In the genomic region with DNA sequence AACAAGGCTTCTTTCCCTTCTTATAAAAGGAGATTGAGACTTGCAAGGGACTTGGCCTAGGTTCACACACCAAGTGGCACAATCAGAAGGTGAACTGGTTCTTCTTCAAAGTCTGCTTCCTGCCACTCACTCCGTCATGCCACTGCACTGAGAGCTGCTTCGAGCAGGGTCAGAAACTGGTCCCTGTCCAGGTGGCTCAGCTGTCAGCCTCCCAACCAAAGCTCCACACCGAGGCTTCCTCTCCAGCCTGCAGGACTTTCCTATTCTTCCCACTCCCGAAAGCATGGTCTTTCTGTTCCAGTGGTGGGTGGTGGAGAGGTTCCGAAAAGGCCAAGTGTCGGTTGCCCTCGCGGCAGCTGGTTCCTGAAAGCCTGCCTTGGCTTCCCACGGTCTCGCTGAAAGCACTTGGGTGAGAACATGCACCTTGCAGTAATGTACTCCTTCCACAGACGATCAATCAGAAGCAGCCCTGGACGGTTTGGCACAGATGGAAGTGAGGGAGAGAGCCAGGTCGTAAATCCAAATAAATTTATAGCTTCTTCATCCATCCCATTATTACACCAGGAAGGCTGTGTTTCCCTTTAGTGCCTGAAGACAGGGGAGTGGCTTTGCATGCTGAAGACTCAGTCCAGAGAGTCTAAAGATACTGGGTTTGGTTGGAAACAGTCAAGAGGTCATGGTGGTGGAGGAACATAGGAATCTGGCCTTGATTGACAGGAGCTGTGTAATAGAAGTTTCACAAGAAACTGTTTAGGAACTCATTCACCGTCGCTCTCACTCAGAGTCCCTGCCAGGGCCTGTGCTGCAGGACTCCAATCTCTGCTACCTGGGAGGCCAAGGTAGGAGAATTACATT, we compare ENCODE assay signal across 22 mouse cellular contexts.
DNase-seq lines count a peak whose midpoint lies in the region; ATAC-seq and TF ChIP-seq lines count a peak whose summit lies in the region.
"Had no signal": no experiment of that assay in that cellular context is flagged by ENCODE, and none has a peak within 500 bp of the region (broad histone marks: within the 10 kb centered on the region; RNA-seq: fewer than 3 reads in every experiment).

No protein-coding gene starts in this region.

- ATAC-seq in kidney, embryonic 14.5 days (ENCODE audit: low FRiP score, low TSS enrichment): no peak
- ATAC-seq in kidney, postnatal 0 days (replicated peaks; ENCODE audit: low FRiP score, low read depth): no peak
- ATAC-seq: activated CD4-positive, CD25-positive, alpha-beta regulatory T cell, adult 4 months; forebrain, embryonic 16.5 days; Patski had no signal

- H3K9me3 ChIP-seq in kidney, embryonic 14.5 days (ENCODE audit: control insufficient read depth, low read length): no peaks in the 10 kb centered on the region
- no peaks in the 10 kb centered on the region for H3K9me3 ChIP-seq in kidney, postnatal 0 days (replicated peaks; ENCODE audit: low read length)
- H3K9me3 ChIP-seq: embryonic facial prominence, embryonic 15.5 days; forebrain, embryonic 12.5 days; heart, embryonic 15.5 days; hindbrain, embryonic 10.5 days had no signal

- H3K4me3 ChIP-seq in kidney, adult 2 months (ENCODE audit: insufficient read depth, low read depth, low read length): no peak overlapping the region
- no peak overlapping the region for H3K4me3 ChIP-seq in kidney, embryonic 14.5 days (ENCODE audit: low read length)
- H3K4me3 ChIP-seq in kidney, postnatal 0 days (replicated peaks; ENCODE audit: low read depth, low read length): no peak overlapping the region
- H3K4me3 ChIP-seq: embryonic facial prominence, embryonic 15.5 days; forebrain, embryonic 12.5 days; heart, adult 2 months; heart, embryonic 15.5 days; hindbrain, embryonic 10.5 days had no signal

- DNase-seq in kidney, adult 2 months: peak; percentile 41
- DNase-seq in gonadal fat pad, adult 2 months (ENCODE audit: low read depth): peak; percentile 98
- DNase-seq in kidney, postnatal 0 days (ENCODE audit: low spot score): peak; percentile 34
- peak; percentile 15 to 20 for DNase-seq in kidney, postnatal 36 days
- DNase-seq in adipocyte (ENCODE audit: low spot score): no peak
- DNase-seq in spleen, postnatal 36 days (ENCODE audit: low spot score in 2 of 2): no peak
- DNase-seq: adrenal gland, adult 2 months; adrenal gland, postnatal 25 days; cerebellum, adult 2 months; embryo, embryonic 11 days; gastrocnemius, postnatal 10 days; heart, adult 2 months had no signal

- TF ChIP-seq CTCF in kidney, adult 2 months (conservative IDR thresholded peaks at IDR 0.05; ENCODE audit: insufficient read depth, insufficient read length, low read depth, low read length): no peak
- no peak for TF ChIP-seq CTCF in kidney, postnatal 0 days (IDR thresholded peaks at IDR 0.05; ENCODE audit: low read depth)

- no peak for TF ChIP-seq POLR2A in kidney, adult 2 months (IDR thresholded peaks at IDR 0.05; ENCODE audit: low read depth, low read length)

- H3K9ac ChIP-seq in kidney, embryonic 14.5 days (ENCODE audit: low read depth, low read length): no peak overlapping the region
- H3K9ac ChIP-seq in kidney, postnatal 0 days (ENCODE audit: low read depth, low read length): no peak overlapping the region
- H3K9ac ChIP-seq: embryonic facial prominence, embryonic 15.5 days; forebrain, embryonic 12.5 days; heart, embryonic 15.5 days; hindbrain, embryonic 14.5 days had no signal

- H3K36me3 ChIP-seq in kidney, adult 2 months (ENCODE audit: control insufficient read depth, insufficient read depth, low read length): no peaks in the 10 kb centered on the region
- no peaks in the 10 kb centered on the region for H3K36me3 ChIP-seq in kidney, embryonic 14.5 days (ENCODE audit: control insufficient read depth, insufficient read depth, low read length)
- no peaks in the 10 kb centered on the region for H3K36me3 ChIP-seq in kidney, postnatal 0 days (ENCODE audit: insufficient read depth, low read length)
- H3K36me3 ChIP-seq: embryonic facial prominence, embryonic 15.5 days; forebrain, embryonic 12.5 days; heart, embryonic 15.5 days; hindbrain, embryonic 10.5 days had no signal

- no peaks in the 10 kb centered on the region for H3K27me3 ChIP-seq in kidney, adult 2 months (replicated peaks; ENCODE audit: control insufficient read depth, insufficient read depth, low read length)
- H3K27me3 ChIP-seq in kidney, embryonic 14.5 days (ENCODE audit: control insufficient read depth, insufficient read depth, low read length): peaks cover 10% of the 10 kb centered on the region
- H3K27me3 ChIP-seq in kidney, postnatal 0 days (ENCODE audit: insufficient read depth, low read length): 0 out of 2 replicates have a peak, but pooled peaks cover 4% of the 10 kb centered on the region

- H3K4me2 ChIP-seq in kidney, embryonic 14.5 days (replicated peaks; ENCODE audit: low read depth, low read length): no peak overlapping the region
- H3K4me2 ChIP-seq in kidney, postnatal 0 days (ENCODE audit: low read length): no peak overlapping the region
- H3K4me2 ChIP-seq: embryonic facial prominence, embryonic 15.5 days; forebrain, embryonic 12.5 days; heart, embryonic 11.5 days; heart, embryonic 15.5 days; hindbrain, embryonic 14.5 days had no signal

- WGBS in kidney, adult 2 months: 27% methylated on average over 15 of the region's 15 CpGs
- 34% methylated on average over 15 of the region's 15 CpGs for WGBS in kidney, embryonic 14.5 days
- WGBS in kidney, postnatal 0 days: 25% methylated on average over 15 of the region's 15 CpGs

- H3K4me1 ChIP-seq in kidney, adult 2 months (ENCODE audit: control insufficient read depth, insufficient read depth, low read length): no peaks in the 10 kb centered on the region
- no peaks in the 10 kb centered on the region for H3K4me1 ChIP-seq in kidney, embryonic 14.5 days (ENCODE audit: control insufficient read depth, insufficient read depth, low read length)
- H3K4me1 ChIP-seq in kidney, postnatal 0 days (replicated peaks; ENCODE audit: insufficient read depth, low read length): no peaks in the 10 kb centered on the region

- H3K27ac ChIP-seq in kidney, adult 2 months (ENCODE audit: insufficient read depth, low read depth, low read length): no peak overlapping the region
- no peak overlapping the region for H3K27ac ChIP-seq in kidney, embryonic 14.5 days (ENCODE audit: low read depth, low read length)
- H3K27ac ChIP-seq in kidney, postnatal 0 days: no peak overlapping the region
- H3K27ac ChIP-seq: embryonic facial prominence, embryonic 15.5 days; forebrain, embryonic 12.5 days; heart, adult 2 months; heart, embryonic 15.5 days; hindbrain, embryonic 10.5 days; hindbrain, embryonic 14.5 days had no signal

Comparison
In these comparisons a context has a peak if more than half of its experiments do, and no peak if none do; other contexts are left out.
1. DNase-seq: peak in kidney, adult 2 months (single experiment), gonadal fat pad, adult 2 months (single experiment), kidney, postnatal 0 days (single experiment) and kidney, postnatal 36 days (2 of 2); none in adipocyte (single experiment) and spleen, postnatal 36 days (0 of 2).